Mouse (Mus musculus) testis, adult 2 months (tissue): ENCODE data around the gene Trim66.

ENCODE experiments used
- CTCF ChIP-seq: fragments of 200-500 bp; IDR thresholded peaks from 2 replicates; pipeline ENCODE4 v1.5.1; 2012; ENCODE audit warnings: low read depth, mild to moderate bottlenecking, inconsistent platforms, low read length, moderate library complexity; ENCODE audit not compliant: control insufficient read depth, insufficient read depth, insufficient replicate concordance
- POLR2A ChIP-seq: fragments of 200-500 bp; IDR thresholded peaks from 2 replicates; pipeline ENCODE4 v1.6.1; 2012; ENCODE audit warnings: low read depth, mild to moderate bottlenecking, inconsistent platforms, low read length, moderate library complexity; ENCODE audit not compliant: control insufficient read depth

- TF ChIP-seq POLR2A: no peak
- no peak for TF ChIP-seq CTCF
These were observed 34.4 kb upstream of the Trim66 start for GRCm38 (mm10) chr7:109542364-109542628.
